Comparison of ENCODE assay signal across 8 mouse cellular contexts in the genomic region with DNA sequence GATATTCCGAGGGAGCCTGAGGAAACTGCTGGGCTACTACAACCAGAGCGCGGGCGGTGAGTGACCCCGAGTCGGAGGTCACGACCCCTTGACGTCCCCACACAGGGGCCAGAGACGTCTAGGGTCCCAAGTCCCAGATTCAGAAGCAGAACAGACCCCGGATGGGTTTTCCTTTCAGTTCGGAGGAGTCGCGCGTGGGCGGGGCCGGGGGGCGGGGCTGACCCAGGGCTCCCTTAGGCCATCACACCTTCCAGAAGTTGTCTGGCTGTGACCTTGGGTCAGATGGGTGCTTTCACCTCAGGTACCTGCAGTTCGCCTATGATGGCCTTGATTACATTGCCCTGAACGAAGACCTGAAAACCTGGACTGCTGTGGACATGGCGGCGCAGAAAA. TPM values are rescaled to one million over a fixed set of nuclear protein-coding genes. Genes with fewer than 3 reads are reported as not detected.
DNase-seq lines count a peak whose midpoint lies in the region; ATAC-seq and TF ChIP-seq lines count a peak whose summit lies in the region.

No protein-coding gene starts in this region.

- TF ChIP-seq CTCF in kidney, adult 2 months (conservative IDR thresholded peaks at IDR 0.05; ENCODE audit: insufficient read depth, insufficient read length, low read depth, low read length) = no peak
- TF ChIP-seq CTCF in bone marrow, adult 2 months (IDR thresholded peaks at IDR 0.05; ENCODE audit: control insufficient read depth, insufficient read depth, low read length) = no peak

- DNase-seq in kidney, adult 2 months = no peak
- no peak for DNase-seq in kidney, postnatal 10 days
- DNase-seq in spleen, adult 12 weeks (ENCODE audit: low spot score) = no peak
- no peak for DNase-seq in layer of hippocampus, postnatal 14 days (ENCODE audit: low spot score in 2 of 2)
- no peak for DNase-seq in adipocyte (ENCODE audit: low spot score)

- peak overlapping the region; percentile 11; the same call in 1 of the 2 replicates for H3K9ac ChIP-seq in hindbrain, embryonic 16.5 days (ENCODE audit: low read depth, low read length)
- H3K9ac ChIP-seq in midbrain, embryonic 15.5 days = 0 out of 2 replicates have a peak overlapping the region, but pooled peaks have one; percentile 14

- no peak for ATAC-seq in hindbrain, embryonic 16.5 days
- no peak for ATAC-seq in midbrain, embryonic 15.5 days (replicated peaks)

- peaks cover 5% of the 10 kb centered on the region for H3K9me3 ChIP-seq in hindbrain, embryonic 16.5 days (ENCODE audit: control insufficient read depth, low read length)
- H3K9me3 ChIP-seq in midbrain, embryonic 15.5 days = no peaks in the 10 kb centered on the region

- H3K27ac ChIP-seq in kidney, adult 2 months (ENCODE audit: insufficient read depth, low read depth, low read length) = no peak overlapping the region
- no peak overlapping the region for H3K27ac ChIP-seq in bone marrow, adult 2 months (ENCODE audit: control insufficient read depth, insufficient read depth, low read depth, low read length, poor library complexity)
- no peak overlapping the region for H3K27ac ChIP-seq in hindbrain, embryonic 16.5 days (ENCODE audit: low read depth, low read length)
- no peak overlapping the region for H3K27ac ChIP-seq in midbrain, embryonic 15.5 days

- H3K36me3 ChIP-seq in kidney, adult 2 months (ENCODE audit: control insufficient read depth, insufficient read depth, low read length) = no peaks in the 10 kb centered on the region
- H3K36me3 ChIP-seq in hindbrain, embryonic 16.5 days (ENCODE audit: control insufficient read depth, insufficient read depth, low read length) = no peaks in the 10 kb centered on the region
- no peaks in the 10 kb centered on the region for H3K36me3 ChIP-seq in midbrain, embryonic 15.5 days (replicated peaks)

- no peaks in the 10 kb centered on the region for H3K27me3 ChIP-seq in kidney, adult 2 months (replicated peaks; ENCODE audit: control insufficient read depth, insufficient read depth, low read length)
- peaks cover 8% of the 10 kb centered on the region for H3K27me3 ChIP-seq in hindbrain, embryonic 16.5 days (replicated peaks; ENCODE audit: control insufficient read depth, insufficient read depth, low read length)
- H3K27me3 ChIP-seq in midbrain, embryonic 15.5 days (replicated peaks) = peaks cover 12% of the 10 kb centered on the region; the same call in 1 of the 2 replicates

- H3K4me3 ChIP-seq in kidney, adult 2 months (ENCODE audit: insufficient read depth, low read depth, low read length) = peak overlapping the region; percentile 30
- H3K4me3 ChIP-seq in bone marrow, adult 2 months (replicated peaks; ENCODE audit: control insufficient read depth, low read depth, low read length) = peak overlapping the region; percentile 48
- H3K4me3 ChIP-seq in hindbrain, embryonic 16.5 days (ENCODE audit: low read length) = peak overlapping the region; percentile 36
- H3K4me3 ChIP-seq in midbrain, embryonic 15.5 days = peak overlapping the region; percentile 36

- H3K4me1 ChIP-seq in kidney, adult 2 months (ENCODE audit: control insufficient read depth, insufficient read depth, low read length) = no peaks in the 10 kb centered on the region
- peaks cover 1% of the 10 kb centered on the region; the same call in 1 of the 2 replicates for H3K4me1 ChIP-seq in bone marrow, adult 2 months (ENCODE audit: control insufficient read depth, insufficient read depth, low read length)
- peaks cover 7% of the 10 kb centered on the region for H3K4me1 ChIP-seq in hindbrain, embryonic 16.5 days (ENCODE audit: control insufficient read depth, insufficient read depth, low read depth, low read length)
- peaks cover 9% of the 10 kb centered on the region for H3K4me1 ChIP-seq in midbrain, embryonic 15.5 days

- 23% methylated on average over 21 of the region's 21 CpGs for WGBS in kidney, adult 2 months
- 20% methylated on average over 21 of the region's 21 CpGs for WGBS in bone marrow, adult 2 months
- WGBS in hindbrain, embryonic 16.5 days = 23% methylated on average over 21 of the region's 21 CpGs
- WGBS in midbrain, embryonic 15.5 days = 15% methylated on average over 21 of the region's 21 CpGs

- no peak for TF ChIP-seq POLR2A in kidney, adult 2 months (IDR thresholded peaks at IDR 0.05; ENCODE audit: low read depth, low read length)
- TF ChIP-seq POLR2A in bone marrow, adult 2 months (IDR thresholded peaks at IDR 0.05; ENCODE audit: borderline replicate concordance, control insufficient read depth, low read depth, low read length) = no peak

- peak overlapping the region; percentile 76 for H3K4me2 ChIP-seq in hindbrain, embryonic 16.5 days (ENCODE audit: low read length)
- peak overlapping the region; percentile 62 for H3K4me2 ChIP-seq in midbrain, embryonic 15.5 days

RNA-seq across cellular contexts. Expression of a gene that starts 17.4 kb away (rescaled TPM):
- 2.1 and 2.4 TPM in 2 replicates for polyA plus RNA-seq in kidney, adult 2 months (2012; rRNA removed)
- polyA plus RNA-seq in bone marrow, adult 2 months (2011; ENCODE audit: insufficient read depth, insufficient read length, low replicate concordance, missing spikeins) = not detected in 2 replicates
- 3.7 and 6.3 TPM in 2 replicates for polyA plus RNA-seq in hindbrain, embryonic 16.5 days (2015; fragmentation: Nextera tagmentation; extraction: Ambion mirVana)
- 3.0 and 3.8 TPM in 2 replicates for polyA plus RNA-seq in midbrain, embryonic 15.5 days (2015; fragmentation: Nextera tagmentation; extraction: Ambion mirVana)
- total RNA-seq in layer of hippocampus, postnatal 14 days (2021) = under 1 TPM; 0.52 to 0.74 TPM

RNA-seq across cellular contexts. Expression of a gene that starts 20.0 kb away (rescaled TPM):
- 48.1 and 55.9 TPM in 2 replicates for polyA plus RNA-seq in kidney, adult 2 months (2012; rRNA removed)
- 62.5 and 82.4 TPM in 2 replicates for polyA plus RNA-seq in bone marrow, adult 2 months (2011; ENCODE audit: insufficient read depth, insufficient read length, low replicate concordance, missing spikeins)
- polyA plus RNA-seq in hindbrain, embryonic 16.5 days (2015; fragmentation: Nextera tagmentation; extraction: Ambion mirVana) = 0.89 TPM in 2 replicates
- polyA plus RNA-seq in midbrain, embryonic 15.5 days (2015; fragmentation: Nextera tagmentation; extraction: Ambion mirVana) = 0.88 and 1.3 TPM in 2 replicates
- 1 to 10 TPM; 1.1 to 1.8 TPM for total RNA-seq in layer of hippocampus, postnatal 14 days (2021)

RNA-seq across cellular contexts. Expression of a gene that starts 39.3 kb away (rescaled TPM):
- 0.03 TPM in 1 of 2 replicates, not detected in the other for polyA plus RNA-seq in kidney, adult 2 months (2012; rRNA removed)
- polyA plus RNA-seq in bone marrow, adult 2 months (2011; ENCODE audit: insufficient read depth, insufficient read length, low replicate concordance, missing spikeins) = not detected in 2 replicates
- 0.64 and 0.67 TPM in 2 replicates for polyA plus RNA-seq in hindbrain, embryonic 16.5 days (2015; fragmentation: Nextera tagmentation; extraction: Ambion mirVana)
- 0.54 and 0.70 TPM in 2 replicates for polyA plus RNA-seq in midbrain, embryonic 15.5 days (2015; fragmentation: Nextera tagmentation; extraction: Ambion mirVana)
- total RNA-seq in layer of hippocampus, postnatal 14 days (2021) = under 1 TPM; 0.21 to 0.25 TPM

Comparison
In these comparisons a context has a peak if more than half of its experiments do, and no peak if none do; other contexts are left out.
1. RNA of a gene that starts 20.0 kb away (polyA plus RNA-seq): 62.5 to 82.4 TPM in bone marrow, adult 2 months and 48.1 to 55.9 TPM in kidney, adult 2 months; 0.89 TPM in hindbrain, embryonic 16.5 days and 0.88 to 1.3 TPM in midbrain, embryonic 15.5 days; every median in the first group is over 10 times any median in the second.
2. Peak in every context shown above with its lines, with median percentiles within 50 percentile points of each other: H3K4me3 ChIP-seq.